Mouse (Mus musculus): Measurements from ENCODE around the gene Lrig2. TPM values are rescaled to one million over a fixed set of nuclear protein-coding genes. Genes with fewer than 3 reads are reported as not detected.

Gene Lrig2
- total RNA-seq, 1 experiment = 21.7 TPM

DNA sequence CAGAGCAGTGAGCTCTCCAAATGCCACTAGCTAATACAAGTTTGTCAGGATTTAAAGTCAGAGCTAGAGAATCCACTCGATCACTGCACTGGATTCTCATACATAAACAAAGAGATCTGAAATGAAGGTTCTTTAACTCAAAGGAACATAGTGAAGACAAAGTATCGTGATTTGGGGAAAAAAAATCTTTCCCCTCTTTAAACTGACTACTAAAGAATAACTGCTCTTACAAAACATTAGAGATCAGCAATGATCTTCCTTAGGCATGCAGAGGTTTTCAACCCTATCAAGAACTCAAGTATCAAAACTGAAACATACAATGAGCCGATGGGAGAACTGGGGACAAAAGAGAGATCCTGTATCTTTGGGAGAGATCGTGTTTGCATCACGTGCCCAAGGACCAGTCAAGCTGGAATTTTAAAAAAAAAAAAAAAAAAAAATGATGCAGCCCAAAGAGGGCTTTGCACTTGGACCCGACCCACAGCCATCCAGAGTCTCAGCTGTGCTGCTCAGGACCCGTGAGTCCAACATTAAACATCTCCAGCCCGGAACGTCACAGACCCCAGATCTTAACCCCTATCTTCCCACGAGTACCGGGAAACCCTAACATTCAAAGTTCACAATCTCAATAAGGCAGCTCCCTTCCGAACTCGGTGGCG is 818 bp downstream of the Lrig2 start:
- H3K4me1 ChIP-seq (ENCODE audit: control insufficient read depth in 2 of 2, insufficient read depth in 2 of 2, low read length in 2 of 2, poor library complexity in 1 of 2) = peaks cover 0 to 3% of the 10 kb centered on the region in 2 experiments; a peak in 1 of 4 replicates
- peak overlapping the region; percentile 83 for H3K9ac ChIP-seq (ENCODE audit: insufficient read depth, low read depth, low read length, poor library complexity, severe bottlenecking)
- TF ChIP-seq ZNF384 (IDR thresholded peaks at IDR 0.05; ENCODE audit: low read depth, low read length) (peak; percentile 94), HCFC1 (IDR thresholded peaks at IDR 0.05; ENCODE audit: borderline replicate concordance, insufficient read depth, low read length) (no peak)
- DNase-seq (ENCODE audit: low read depth, low spot score) = peak; percentile 26
- in situ Hi-C loops (cut with MboI; ENCODE audit: low sequenced_read_pairs in 2 of 2, unreplicated experiment in 2 of 2) = loop anchor here (10.0 to 25.0 kb wide), 2 partner anchors 174 to 176 kb away; no protein-coding TSS in a partner anchor
- peak overlapping the region; percentile 28; the same call in 1 of the 2 replicates for H3K27ac ChIP-seq (ENCODE audit: insufficient read depth, low read depth, low read length, poor library complexity, severe bottlenecking)
- H3K36me3 ChIP-seq (ENCODE audit: control insufficient read depth, insufficient read depth, low read length, poor library complexity, severe bottlenecking) = no peaks in the 10 kb centered on the region
- no peaks in the 10 kb centered on the region for H3K9me3 ChIP-seq (ENCODE audit: control insufficient read depth, insufficient read depth, low read depth, low read length)
- peak overlapping the region; percentile 80 to 86 for H3K4me3 ChIP-seq (ENCODE audit: insufficient read depth in 1 of 2, low read depth in 1 of 2, low read length in 2 of 2, poor library complexity in 1 of 2, severe bottlenecking in 1 of 2)

DNA sequence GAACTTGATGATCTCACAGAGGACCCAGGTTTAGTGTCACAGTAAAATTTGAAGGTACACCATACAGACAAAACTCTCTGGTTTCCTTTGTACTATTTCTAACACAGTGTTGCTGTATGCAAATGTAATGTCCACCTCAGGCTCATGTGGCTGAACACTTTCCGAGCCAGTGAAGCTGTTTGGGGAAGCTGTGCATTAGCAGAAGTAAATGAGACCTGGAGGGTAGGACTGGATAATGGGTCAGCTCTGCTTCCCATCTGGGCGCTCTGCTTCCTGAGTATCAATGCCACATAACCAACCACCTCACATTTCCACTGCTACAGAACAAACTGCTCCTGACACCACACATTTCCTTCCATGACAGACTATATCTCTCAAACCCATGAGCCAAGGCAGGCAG is 10.1 kb downstream of the Lrig2 start:
- in situ Hi-C loops (cut with MboI; ENCODE audit: low sequenced_read_pairs in 2 of 2, unreplicated experiment in 2 of 2) = loop anchor here in 1 of 2 experiments (25.0 kb wide), 1 partner anchor 186 kb away; no protein-coding TSS in a partner anchor
- DNase-seq (ENCODE audit: low read depth, low spot score) = no peak
- peaks cover 1 to 9% of the 10 kb centered on the region in 2 experiments; a peak in 2 of 4 replicates for H3K4me1 ChIP-seq (ENCODE audit: control insufficient read depth in 2 of 2, insufficient read depth in 2 of 2, low read length in 2 of 2, poor library complexity in 1 of 2)
- no peak for TF ChIP-seq MAFK (IDR thresholded peaks at IDR 0.05; ENCODE audit: insufficient read depth, low read depth, low read length)
- no peak for TF ChIP-seq CHD2 (IDR thresholded peaks at IDR 0.05; ENCODE audit: low read depth, low read length)
- TF ChIP-seq HCFC1 (IDR thresholded peaks at IDR 0.05; ENCODE audit: borderline replicate concordance, insufficient read depth, low read length) = no peak
- no peak for TF ChIP-seq ZC3H11A (IDR thresholded peaks at IDR 0.05; ENCODE audit: borderline replicate concordance, low read depth, low read length)
- no peak for TF ChIP-seq ZNF384 (IDR thresholded peaks at IDR 0.05; ENCODE audit: low read depth, low read length)
- H3K4me3 ChIP-seq (ENCODE audit: insufficient read depth in 1 of 2, low read depth in 1 of 2, low read length in 2 of 2, poor library complexity in 1 of 2, severe bottlenecking in 1 of 2) = no peak overlapping the region
- H3K9me3 ChIP-seq (ENCODE audit: control insufficient read depth, insufficient read depth, low read depth, low read length) = no peaks in the 10 kb centered on the region
- no peaks in the 10 kb centered on the region for H3K36me3 ChIP-seq (ENCODE audit: control insufficient read depth, insufficient read depth, low read length, poor library complexity, severe bottlenecking)
- H3K9ac ChIP-seq (ENCODE audit: insufficient read depth, low read depth, low read length, poor library complexity, severe bottlenecking) = no peak overlapping the region
- no peak overlapping the region for H3K27ac ChIP-seq (ENCODE audit: insufficient read depth, low read depth, low read length, poor library complexity, severe bottlenecking)

DNA sequence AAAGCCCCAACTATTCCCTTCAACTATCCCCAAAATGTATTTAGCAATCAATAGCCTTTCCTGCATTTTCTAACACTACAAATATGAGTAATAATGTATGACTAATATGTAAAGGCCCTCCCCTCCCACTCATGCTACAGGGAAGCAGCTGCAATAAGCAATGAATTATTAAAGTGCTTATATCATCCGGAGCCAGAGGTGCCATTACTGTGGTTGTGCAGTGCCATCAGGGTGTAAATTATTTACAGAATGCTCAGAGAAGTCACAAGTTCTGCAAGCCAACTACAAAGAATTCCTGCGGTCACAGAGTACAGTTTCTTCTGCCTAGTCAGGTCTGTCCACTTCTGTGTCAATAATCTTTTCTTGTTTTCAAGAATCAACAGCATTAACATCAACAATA is 10.8 kb downstream of the Lrig2 start:
- Histone ChIP-seq H3K36me3 (ENCODE audit: control insufficient read depth, insufficient read depth, low read length, poor library complexity, severe bottlenecking) (no peaks in the 10 kb centered on the region), H3K9ac (ENCODE audit: insufficient read depth, low read depth, low read length, poor library complexity, severe bottlenecking) (no peak overlapping the region), H3K4me1 (ENCODE audit: control insufficient read depth in 2 of 2, insufficient read depth in 2 of 2, low read length in 2 of 2, poor library complexity in 1 of 2) (peaks cover 1 to 5% of the 10 kb centered on the region in 2 experiments; a peak in 2 of 4 replicates), H3K4me3 (ENCODE audit: insufficient read depth in 1 of 2, low read depth in 1 of 2, low read length in 2 of 2, poor library complexity in 1 of 2, severe bottlenecking in 1 of 2) (no peak overlapping the region), H3K27ac (ENCODE audit: insufficient read depth, low read depth, low read length, poor library complexity, severe bottlenecking) (no peak overlapping the region), H3K9me3 (ENCODE audit: control insufficient read depth, insufficient read depth, low read depth, low read length) (no peaks in the 10 kb centered on the region)
- in situ Hi-C loops (cut with MboI; ENCODE audit: low sequenced_read_pairs in 2 of 2, unreplicated experiment in 2 of 2) = loop anchor here in 1 of 2 experiments (25.0 kb wide), 1 partner anchor 186 kb away; no protein-coding TSS in a partner anchor
- DNase-seq (ENCODE audit: low read depth, low spot score) = no peak
- TF ChIP-seq CHD2 (IDR thresholded peaks at IDR 0.05; ENCODE audit: low read depth, low read length) (no peak), HCFC1 (IDR thresholded peaks at IDR 0.05; ENCODE audit: borderline replicate concordance, insufficient read depth, low read length) (no peak), ZNF384 (IDR thresholded peaks at IDR 0.05; ENCODE audit: low read depth, low read length) (no peak), MAFK (IDR thresholded peaks at IDR 0.05; ENCODE audit: insufficient read depth, low read depth, low read length) (no peak), ZC3H11A (IDR thresholded peaks at IDR 0.05; ENCODE audit: borderline replicate concordance, low read depth, low read length) (no peak)

DNA sequence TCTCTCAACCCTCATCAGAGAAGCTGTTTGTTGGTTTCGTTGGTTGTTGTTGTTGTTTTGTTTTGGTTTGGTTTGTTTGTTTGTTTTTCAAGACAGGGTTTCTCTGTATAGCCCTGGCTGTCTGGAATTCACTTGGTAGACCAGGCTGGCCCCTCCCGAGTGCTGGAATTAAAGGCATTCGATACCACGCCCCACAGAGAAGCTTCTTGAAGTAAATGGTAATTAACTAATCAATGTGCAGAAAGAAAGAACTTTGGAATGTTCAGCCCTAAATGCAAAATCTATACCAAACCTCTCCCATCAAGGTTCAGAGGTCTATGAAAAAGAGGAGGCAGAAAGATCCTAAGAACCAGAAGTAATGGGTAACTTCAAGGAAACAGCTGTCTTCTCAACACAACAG is 15.5 kb downstream of the Lrig2 start:
- peaks cover 4% of the 10 kb centered on the region for H3K36me3 ChIP-seq (ENCODE audit: control insufficient read depth, insufficient read depth, low read length, poor library complexity, severe bottlenecking)
- H3K27ac ChIP-seq (ENCODE audit: insufficient read depth, low read depth, low read length, poor library complexity, severe bottlenecking) = peak overlapping the region; percentile 57; the same call in 1 of the 2 replicates
- peak; percentile 35 for DNase-seq (ENCODE audit: low read depth, low spot score)
- no peak for TF ChIP-seq ZC3H11A (IDR thresholded peaks at IDR 0.05; ENCODE audit: borderline replicate concordance, low read depth, low read length)
- no peak for TF ChIP-seq MAFK (IDR thresholded peaks at IDR 0.05; ENCODE audit: insufficient read depth, low read depth, low read length)
- TF ChIP-seq ZNF384 (IDR thresholded peaks at IDR 0.05; ENCODE audit: low read depth, low read length) = no peak
- no peak for TF ChIP-seq HCFC1 (IDR thresholded peaks at IDR 0.05; ENCODE audit: borderline replicate concordance, insufficient read depth, low read length)
- TF ChIP-seq CHD2 (IDR thresholded peaks at IDR 0.05; ENCODE audit: low read depth, low read length) = no peak
- no peaks in the 10 kb centered on the region for H3K9me3 ChIP-seq (ENCODE audit: control insufficient read depth, insufficient read depth, low read depth, low read length)
- no peak overlapping the region for H3K4me3 ChIP-seq (ENCODE audit: insufficient read depth in 1 of 2, low read depth in 1 of 2, low read length in 2 of 2, poor library complexity in 1 of 2, severe bottlenecking in 1 of 2)
- in situ Hi-C loops (cut with MboI; ENCODE audit: low sequenced_read_pairs in 2 of 2, unreplicated experiment in 2 of 2) = no loop called here
- H3K9ac ChIP-seq (ENCODE audit: insufficient read depth, low read depth, low read length, poor library complexity, severe bottlenecking) = no peak overlapping the region
- peaks cover 1 to 4% of the 10 kb centered on the region in 2 experiments; a peak in 2 of 4 replicates for H3K4me1 ChIP-seq (ENCODE audit: control insufficient read depth in 2 of 2, insufficient read depth in 2 of 2, low read length in 2 of 2, poor library complexity in 1 of 2)
